Mouse (Mus musculus): ENCODE data around the gene Taf3.

GRCm38 (mm10) chr2:9926194-9926904 is 122.0 kb downstream of the Taf3 start:
- no peak for TF ChIP-seq TAL1 (IDR thresholded peaks at IDR 0.05; ENCODE audit: low read length)
- no peak for TF ChIP-seq GATA1 (IDR thresholded peaks at IDR 0.05; ENCODE audit: low read length)
